Mouse (Mus musculus) kidney, adult 18-20 months (tissue): ENCODE measurements around the gene Rhox12.
A peak's percentile ranks its signal among the peaks of the same experiment; 100 is the strongest.

Experiments used
- DNase-seq: peaks from one replicate; pipeline ENCODE4 v3.0.0; 2021

The Rhox12 gene

DNA sequence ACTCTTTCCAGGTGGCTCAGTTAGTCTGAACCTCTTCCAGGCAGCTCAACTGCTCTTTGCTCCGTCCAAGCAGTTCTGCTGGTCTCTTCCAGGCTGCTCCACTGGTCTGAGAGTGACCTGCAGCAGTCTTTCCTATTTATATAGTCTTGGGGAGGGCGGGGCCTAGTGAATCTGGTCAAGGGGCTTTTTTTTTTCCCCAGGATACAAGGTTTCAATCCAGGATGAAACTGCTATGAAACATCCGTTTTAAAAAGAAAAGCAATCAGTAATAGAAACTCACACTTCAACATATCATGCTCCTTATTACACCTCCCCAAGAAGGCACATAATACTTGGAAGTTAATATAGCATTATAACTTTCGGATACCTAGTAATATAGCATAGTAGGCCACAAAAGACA is at the start of gene Rhox12:
TSS of gene Rhox12 (minus strand) at position 101 of the 400 bp plus-strand sequence.
- no peak for DNase-seq

DNA sequence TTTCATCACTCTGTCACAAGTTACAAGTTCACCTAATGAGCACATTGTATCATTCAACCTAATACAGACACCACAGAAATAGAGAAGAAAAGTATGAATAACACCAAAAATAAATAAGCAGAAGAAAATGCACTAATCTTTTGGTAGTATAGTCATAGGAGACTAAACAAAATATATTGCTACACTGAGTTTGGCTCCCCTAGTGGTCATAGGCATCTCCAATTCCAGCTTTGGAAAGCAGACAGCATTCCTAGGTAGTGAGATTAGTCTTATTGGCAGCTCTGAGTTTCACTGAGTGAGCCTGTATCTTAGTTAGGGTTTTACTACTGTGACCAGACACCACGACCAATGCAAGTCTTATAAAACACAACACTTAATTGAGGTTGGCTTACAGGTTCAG is 48.4 kb upstream of the Rhox12 start:
- no peak for DNase-seq

GRCm38 (mm10) chrX:38121478-38121877 is 10.8 kb upstream of the Rhox12 start:
- DNase-seq = no peak

- no peak for DNase-seq
These were observed 10.3 kb upstream of the Rhox12 start, which contains the start of gene Rhox13 for GRCm38 (mm10) chrX:38120982-38121381. Gene Rhox13, plus strand, starts transcription at chrX:38121219.

GRCm38 (mm10) chrX:38085041-38085440 is 25.7 kb downstream of the Rhox12 start, which contains the start of gene Rhox11:
Gene Rhox11, minus strand, starts transcription at chrX:38085141.
- no peak for DNase-seq

DNA sequence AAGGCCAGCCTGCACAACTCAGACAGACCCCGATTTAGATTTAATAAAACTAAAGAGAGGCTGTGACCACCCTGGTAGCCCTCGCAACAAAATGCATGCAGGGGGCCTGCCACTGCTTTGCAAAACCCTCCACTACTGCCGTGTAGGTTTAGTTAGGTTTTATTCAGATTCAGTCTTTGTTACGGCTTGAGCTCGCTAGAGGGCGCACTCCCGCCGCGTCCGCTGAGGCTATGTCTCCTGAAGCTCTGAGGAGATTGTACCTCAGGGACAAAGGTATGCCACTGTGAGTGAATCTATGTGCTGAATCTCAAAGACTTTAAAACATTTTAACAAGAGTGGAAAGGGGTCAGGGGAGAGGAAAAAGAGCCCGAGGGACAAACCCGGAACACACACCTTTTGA is 26.5 kb downstream of the Rhox12 start:
- peak; percentile 51 for DNase-seq

GRCm38 (mm10) chrX:38066175-38066574 is 44.5 kb downstream of the Rhox12 start, which contains the start of gene Rhox10:
Gene Rhox10, plus strand, starts transcription at chrX:38066475.
- no peak for DNase-seq

DNA sequence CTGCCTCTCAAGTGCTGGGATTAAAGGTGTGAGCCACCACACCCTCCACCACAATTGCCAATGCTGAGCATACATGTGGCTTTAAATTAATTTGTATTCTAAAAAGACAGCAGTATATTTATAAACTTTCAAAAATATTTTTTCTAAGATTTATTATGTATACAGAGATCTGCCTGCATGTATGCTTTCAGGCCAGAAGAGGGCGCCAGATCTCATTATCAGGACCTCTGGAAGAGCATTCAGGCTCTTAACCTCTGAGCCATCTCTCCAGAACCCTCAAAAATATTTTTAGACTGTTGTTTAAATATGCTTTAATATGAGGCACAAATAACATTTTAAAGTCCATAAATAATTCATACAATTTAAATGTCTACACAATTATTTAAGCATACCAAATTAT is 49.2 kb downstream of the Rhox12 start:
- no peak for DNase-seq
